Mouse (Mus musculus): ENCODE results near the gene Blvra. TPM values are rescaled to one million over a fixed set of nuclear protein-coding genes. Genes with fewer than 3 reads are reported as not detected.
"Not testable (repeated sequence)": the region's sequence is repeated elsewhere in the genome, so short reads cannot be mapped to it uniquely, and the experiment has no call there.

The Blvra gene
- polyA plus RNA-seq, 1 experiment from 2014 or later: 28.2 TPM

DNA sequence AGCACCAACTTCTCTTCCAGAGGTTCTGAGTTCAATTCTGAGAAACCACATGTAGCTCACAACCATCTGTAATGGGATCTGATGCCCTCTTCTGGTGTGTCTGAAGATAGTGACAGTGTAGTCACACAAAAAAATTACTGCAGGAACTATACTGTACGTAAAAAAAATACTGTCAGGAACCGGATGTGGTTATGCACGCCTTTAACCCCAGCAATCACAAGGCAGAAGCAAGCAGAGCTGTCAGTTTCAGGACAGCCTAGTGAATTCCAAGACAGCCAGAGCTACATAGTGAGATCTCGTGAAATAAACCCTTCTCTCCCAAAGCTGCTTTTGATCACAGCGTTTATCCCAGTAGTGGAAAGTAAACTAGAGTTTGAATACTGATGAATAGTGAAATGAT, 15.8 kb downstream of the Blvra start:
- H3K9ac ChIP-seq: no peak overlapping the region
- H3K4me3 ChIP-seq: no peak overlapping the region
- 92% methylated on average over 5 of the region's 5 CpGs for WGBS
- H3K9me3 ChIP-seq: no peaks in the 10 kb centered on the region
- no peak overlapping the region for H3K4me2 ChIP-seq
- H3K36me3 ChIP-seq (replicated peaks): 0 out of 2 replicates have a peak, but pooled peaks cover 6% of the 10 kb centered on the region
- H3K27me3 ChIP-seq (replicated peaks): no peaks in the 10 kb centered on the region
- no peaks in the 10 kb centered on the region for H3K4me1 ChIP-seq
- ATAC-seq (replicated peaks): no peak
- no peak overlapping the region for H3K27ac ChIP-seq

DNA sequence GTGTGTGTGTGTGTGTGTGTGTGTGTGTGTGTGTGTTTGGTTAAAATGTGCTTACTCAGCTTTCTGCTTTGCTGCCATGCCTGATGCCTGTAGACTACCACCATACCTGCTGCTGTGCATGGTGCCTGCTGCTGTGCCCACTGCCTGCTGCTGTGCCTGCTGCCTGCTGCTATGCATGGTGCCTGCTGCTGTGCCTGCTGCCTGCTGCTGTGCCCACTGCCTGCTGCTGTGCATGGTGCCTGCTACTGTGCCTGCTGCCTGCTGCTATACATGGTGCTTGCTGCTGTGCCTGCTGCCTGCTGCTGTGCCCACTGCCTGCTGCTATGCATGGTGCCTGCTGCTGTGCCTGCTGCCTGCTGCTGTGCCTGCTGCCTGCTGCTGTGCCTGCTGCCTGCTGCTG, 19.7 kb downstream of the Blvra start:
- H3K9ac ChIP-seq; H3K4me2 ChIP-seq; H3K27me3 ChIP-seq (replicated peaks); H3K27ac ChIP-seq; H3K4me1 ChIP-seq; ATAC-seq (replicated peaks); H3K36me3 ChIP-seq (replicated peaks); H3K9me3 ChIP-seq; H3K4me3 ChIP-seq: not testable (repeated sequence)

GRCm38 (mm10) chr2:127092000-127092399, 21.5 kb downstream of the Blvra start:
- no peak overlapping the region for H3K4me2 ChIP-seq
- no peaks in the 10 kb centered on the region for H3K27me3 ChIP-seq (replicated peaks)
- H3K9me3 ChIP-seq: no peaks in the 10 kb centered on the region
- WGBS: 81% methylated on average over 8 of the region's 8 CpGs
- no peak overlapping the region for H3K4me3 ChIP-seq
- no peak overlapping the region for H3K27ac ChIP-seq
- no peaks in the 10 kb centered on the region for H3K4me1 ChIP-seq
- H3K9ac ChIP-seq: no peak overlapping the region
- ATAC-seq (replicated peaks): no peak
- 0 out of 2 replicates have a peak, but pooled peaks cover 4% of the 10 kb centered on the region for H3K36me3 ChIP-seq (replicated peaks)

DNA sequence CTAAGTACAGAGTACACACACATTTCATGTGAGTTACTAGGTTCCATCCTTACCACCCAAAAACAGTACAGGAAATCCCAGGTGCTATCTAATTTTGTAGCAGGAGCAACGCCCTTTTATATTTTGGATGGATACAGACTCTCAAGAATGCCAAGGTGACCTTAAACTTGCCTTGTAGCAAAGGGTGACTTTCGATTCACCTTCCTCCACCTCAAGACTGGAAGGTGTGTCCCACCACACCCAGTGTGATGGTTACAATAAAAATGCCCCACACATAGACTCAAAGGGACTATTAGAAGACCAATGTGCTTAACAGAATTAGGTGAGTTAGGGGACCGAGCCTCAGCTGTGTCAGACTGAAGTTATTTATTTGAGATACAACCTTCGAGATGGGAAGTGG, 38.5 kb downstream of the Blvra start:
- no peaks in the 10 kb centered on the region for H3K36me3 ChIP-seq (replicated peaks)
- H3K4me2 ChIP-seq: no peak overlapping the region
- H3K27me3 ChIP-seq (replicated peaks): no peaks in the 10 kb centered on the region
- no peaks in the 10 kb centered on the region for H3K9me3 ChIP-seq
- H3K4me1 ChIP-seq: no peaks in the 10 kb centered on the region
- WGBS: 91% methylated on average over 4 of the region's 4 CpGs
- ATAC-seq (replicated peaks): no peak
- no peak overlapping the region for H3K27ac ChIP-seq
- H3K9ac ChIP-seq: no peak overlapping the region
- H3K4me3 ChIP-seq: no peak overlapping the region

DNA sequence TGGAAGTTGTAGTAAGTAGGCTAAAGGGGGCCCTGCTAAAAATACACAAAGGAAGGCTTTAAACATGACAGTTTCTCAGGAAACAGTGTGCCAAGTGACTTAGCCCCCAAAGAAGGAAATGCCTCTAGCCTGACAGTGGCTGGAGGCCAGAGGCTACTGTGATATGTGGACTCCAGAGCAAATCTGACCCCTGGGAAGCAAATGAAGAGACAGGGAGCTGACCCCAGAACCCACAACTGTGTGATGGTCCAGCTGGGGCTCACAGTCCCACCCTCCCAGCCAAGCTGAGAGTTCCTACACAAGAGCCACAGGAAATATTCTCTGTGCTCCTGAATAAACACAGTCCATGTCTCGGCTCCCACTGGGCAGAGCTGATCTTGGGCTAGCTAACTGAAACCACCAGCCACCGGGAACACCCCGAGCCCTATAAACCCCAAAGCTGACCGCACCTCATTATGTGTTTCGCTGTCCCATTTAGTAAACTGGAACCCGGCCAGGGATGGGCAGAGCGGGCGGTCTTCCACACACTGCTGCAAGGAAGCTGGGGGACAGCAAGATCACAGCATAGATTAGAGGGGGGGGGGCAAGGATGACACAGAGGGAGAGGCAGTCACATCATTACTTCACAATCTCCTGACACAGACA, 51.2 kb downstream of the Blvra start:
- H3K27ac ChIP-seq: no peak overlapping the region
- no peak for ATAC-seq (replicated peaks)
- no peaks in the 10 kb centered on the region for H3K36me3 ChIP-seq (replicated peaks)
- H3K9me3 ChIP-seq: no peaks in the 10 kb centered on the region
- no peaks in the 10 kb centered on the region for H3K27me3 ChIP-seq (replicated peaks)
- no peak overlapping the region for H3K4me2 ChIP-seq
- H3K9ac ChIP-seq: no peak overlapping the region
- H3K4me1 ChIP-seq: no peaks in the 10 kb centered on the region
- no peak overlapping the region for H3K4me3 ChIP-seq
- WGBS: 92% methylated on average over 8 of the region's 8 CpGs

- no peak overlapping the region for H3K4me3 ChIP-seq
- H3K27ac ChIP-seq: no peak overlapping the region
- peaks cover 11% of the 10 kb centered on the region for H3K4me1 ChIP-seq
- no peaks in the 10 kb centered on the region for H3K9me3 ChIP-seq
- 92% methylated on average over 5 of the region's 5 CpGs for WGBS
- no peak overlapping the region for H3K9ac ChIP-seq
- H3K4me2 ChIP-seq: no peak overlapping the region
- no peaks in the 10 kb centered on the region for H3K27me3 ChIP-seq (replicated peaks)
- no peak for ATAC-seq (replicated peaks)
- no peaks in the 10 kb centered on the region for H3K36me3 ChIP-seq (replicated peaks)
Measured at GRCm38 (mm10) chr2:127128926-127129325, 58.5 kb downstream of the Blvra start.

DNA sequence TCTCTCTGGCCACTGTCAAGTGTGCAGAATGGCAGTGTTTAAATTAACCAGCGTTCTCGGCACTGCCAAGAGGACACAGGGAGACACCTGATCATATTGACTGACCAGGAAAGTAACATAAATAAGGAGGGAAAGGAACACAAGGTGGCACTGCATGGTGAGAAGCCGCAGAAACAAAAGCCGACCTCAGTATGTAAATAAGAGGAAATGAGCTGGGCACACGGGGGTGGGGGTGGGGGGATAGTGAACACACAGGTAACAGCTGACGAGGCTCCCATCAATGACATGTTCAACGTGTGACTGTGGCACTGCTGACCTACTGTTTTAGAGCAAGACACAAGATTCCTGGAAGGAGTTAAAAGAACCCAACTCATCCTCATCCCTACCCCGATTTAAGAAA, 60.9 kb downstream of the Blvra start:
- Histone ChIP-seq H3K4me1 (peaks cover 19% of the 10 kb centered on the region), H3K4me2 (no peak overlapping the region), H3K9ac (no peak overlapping the region), H3K36me3 (replicated peaks) (no peaks in the 10 kb centered on the region), H3K9me3 (no peaks in the 10 kb centered on the region), H3K27ac (no peak overlapping the region), H3K4me3 (no peak overlapping the region), H3K27me3 (replicated peaks) (no peaks in the 10 kb centered on the region)
- 76% methylated on average over 8 of the region's 8 CpGs for WGBS
- no peak for ATAC-seq (replicated peaks)

DNA sequence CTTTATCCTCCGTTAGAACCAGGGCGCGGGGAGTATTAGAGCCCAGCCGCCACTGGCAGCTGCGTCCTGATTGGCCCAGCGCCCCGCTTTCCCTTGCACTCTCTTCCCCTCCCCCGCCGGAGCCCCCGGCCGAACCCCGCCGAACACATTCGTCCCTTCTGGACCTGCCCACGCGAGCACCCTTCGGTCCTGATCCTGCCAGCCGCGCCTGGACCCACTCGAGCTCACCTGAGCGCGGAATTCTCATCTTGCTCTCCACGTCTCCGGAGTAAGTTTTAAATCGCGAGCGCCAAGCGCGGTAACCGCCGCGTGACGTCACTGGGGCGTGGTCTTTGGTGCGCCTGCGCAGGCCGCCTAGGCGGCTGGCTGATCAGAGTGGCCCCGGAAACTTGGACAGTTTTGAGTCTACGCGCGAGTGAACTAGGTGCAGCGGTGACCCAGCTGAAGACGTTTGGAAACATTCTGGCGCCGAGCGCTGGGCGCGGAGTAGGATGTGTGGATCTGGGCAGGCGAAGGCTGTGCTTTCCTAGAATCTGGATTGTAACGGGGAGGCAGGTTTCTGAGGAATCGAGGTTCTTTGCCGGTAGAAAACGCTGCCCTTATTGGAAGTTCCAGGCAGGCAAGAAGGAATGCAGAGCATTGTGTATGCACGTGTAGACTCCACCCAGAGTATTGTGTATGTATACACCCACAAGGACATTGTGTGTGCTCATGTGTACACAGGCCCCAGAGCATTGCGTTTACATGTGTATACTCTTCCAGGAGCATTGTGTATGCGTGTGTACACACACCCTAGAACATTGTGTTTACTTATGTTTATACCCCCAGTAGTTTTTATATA, 63.4 kb downstream of the Blvra start, which contains the start of gene Ncaph:
TSS of gene Ncaph (minus strand) at position 334 of the 841 bp plus-strand sequence.
- Histone ChIP-seq H3K27ac (peak within 1 kb of the TSS; percentile 79), H3K4me3 (peak within 1 kb of the TSS; percentile 64), H3K9me3 (no peaks in the 10 kb centered on the region), H3K4me1 (peaks cover 19% of the 10 kb centered on the region), H3K4me2 (peak within 1 kb of the TSS; percentile 77), H3K27me3 (replicated peaks) (no peaks in the 10 kb centered on the region), H3K9ac (peak within 1 kb of the TSS; percentile 61), H3K36me3 (replicated peaks) (no peaks in the 10 kb centered on the region)
- ATAC-seq (replicated peaks): peak; percentile 94
- WGBS: 1% methylated on average over 57 of the region's 57 CpGs

DNA sequence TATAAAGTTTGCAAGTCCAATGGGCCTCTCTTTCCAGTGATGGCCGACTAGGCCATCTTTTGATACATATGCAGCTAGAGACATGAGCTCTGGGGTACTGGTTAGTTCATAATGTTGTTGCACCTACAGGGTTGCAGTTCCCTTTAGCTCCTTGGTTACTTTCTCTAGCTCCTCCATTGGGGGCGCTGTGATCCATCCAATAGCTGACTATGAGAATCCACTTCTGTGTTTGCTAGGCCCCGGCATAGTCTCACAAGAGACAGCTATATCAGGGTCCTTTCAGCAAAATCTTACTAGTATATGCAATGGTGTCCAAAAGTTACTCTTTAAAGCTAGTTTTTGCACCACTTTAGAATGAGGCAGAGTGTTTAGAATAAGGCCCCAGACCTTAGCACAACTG, 64.8 kb downstream of the Blvra start:
- not testable (repeated sequence) for H3K36me3 ChIP-seq (replicated peaks); H3K27ac ChIP-seq; ATAC-seq (replicated peaks); H3K4me2 ChIP-seq; H3K9me3 ChIP-seq; H3K27me3 ChIP-seq (replicated peaks); H3K9ac ChIP-seq; H3K4me3 ChIP-seq
- H3K4me1 ChIP-seq: peaks cover 19% of the 10 kb centered on the region
- 50% methylated on average over 3 of the region's 3 CpGs for WGBS

DNA sequence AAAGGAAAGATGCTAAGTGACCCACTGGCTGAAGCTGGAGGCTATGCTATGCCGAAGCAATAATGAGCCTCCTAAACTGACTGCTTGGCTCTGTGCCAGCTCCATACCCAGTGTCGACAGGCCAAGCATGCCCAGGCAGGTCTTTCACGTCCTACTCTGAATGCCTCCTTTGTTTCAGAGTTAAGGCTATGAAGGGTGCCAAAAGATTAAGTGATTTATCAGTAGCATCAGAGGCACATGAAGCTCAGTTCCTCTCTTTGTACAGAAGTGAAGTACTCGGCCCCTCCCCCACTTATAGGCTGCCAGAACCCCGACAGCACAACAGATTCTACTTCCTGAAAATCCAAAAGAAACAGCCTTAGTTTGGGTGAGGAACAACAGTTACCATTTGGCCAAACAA, 66.5 kb downstream of the Blvra start:
- Histone ChIP-seq H3K4me1 (peaks cover 19% of the 10 kb centered on the region), H3K9me3 (no peaks in the 10 kb centered on the region), H3K9ac (no peak overlapping the region), H3K4me3 (no peak overlapping the region), H3K27ac (no peak overlapping the region), H3K36me3 (replicated peaks) (no peaks in the 10 kb centered on the region), H3K27me3 (replicated peaks) (no peaks in the 10 kb centered on the region), H3K4me2 (no peak overlapping the region)
- ATAC-seq (replicated peaks): no peak; the same call in 1 of the 2 replicates
- WGBS: 10% methylated on average over 5 of the region's 5 CpGs

- no peaks in the 10 kb centered on the region for H3K36me3 ChIP-seq (replicated peaks)
- no peak overlapping the region for H3K4me3 ChIP-seq
- no peak overlapping the region for H3K27ac ChIP-seq
- no peak overlapping the region for H3K4me2 ChIP-seq
- WGBS: 87% methylated on average over 10 of the region's 10 CpGs
- ATAC-seq (replicated peaks): no peak
- H3K27me3 ChIP-seq (replicated peaks): no peaks in the 10 kb centered on the region
- H3K4me1 ChIP-seq: peaks cover 19% of the 10 kb centered on the region
- H3K9ac ChIP-seq: no peak overlapping the region
- H3K9me3 ChIP-seq: no peaks in the 10 kb centered on the region
Measured at GRCm38 (mm10) chr2:127137838-127138420, 67.5 kb downstream of the Blvra start.

DNA sequence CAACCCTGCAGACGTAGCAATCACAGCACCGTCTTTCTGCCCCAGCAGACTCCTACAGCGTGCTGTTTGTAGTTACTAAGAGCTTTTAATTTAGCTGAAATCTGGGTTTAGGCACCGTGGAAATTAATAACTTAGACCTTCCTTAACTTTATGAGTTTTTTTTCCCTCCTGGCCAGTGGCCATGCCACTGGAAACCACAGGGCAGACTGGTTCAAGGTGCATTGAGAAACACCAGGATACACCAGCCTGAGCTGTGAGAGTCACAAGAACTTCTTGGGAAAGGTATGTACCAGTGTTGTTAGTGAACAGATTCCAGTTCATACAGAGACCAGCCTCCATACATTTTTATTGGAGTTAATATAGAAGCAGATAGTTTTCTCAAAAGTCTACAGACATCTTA, 68.0 kb downstream of the Blvra start:
- no peaks in the 10 kb centered on the region for H3K27me3 ChIP-seq (replicated peaks)
- peaks cover 16% of the 10 kb centered on the region for H3K4me1 ChIP-seq
- no peak overlapping the region for H3K4me3 ChIP-seq
- no peak overlapping the region for H3K9ac ChIP-seq
- H3K36me3 ChIP-seq (replicated peaks): no peaks in the 10 kb centered on the region
- no peak for ATAC-seq (replicated peaks)
- H3K4me2 ChIP-seq: no peak overlapping the region
- H3K27ac ChIP-seq: no peak overlapping the region
- WGBS: 93% methylated on average over 4 of the region's 4 CpGs
- H3K9me3 ChIP-seq: no peaks in the 10 kb centered on the region

All from midbrain, embryonic 15.5 days (tissue).